Mouse (Mus musculus) liver, embryonic 16.5 days (tissue): ENCODE measurements around the gene Med26. TPM values are rescaled to one million over a fixed set of nuclear protein-coding genes. Genes with fewer than 3 reads are reported as not detected.

Experiments used
- ATAC-seq: fragments of 200-750 bp; cut with Nextera tagmentation; 2 replicates; pipeline ENCODE4 v1.8.0; 2017; ENCODE audit warnings: low read depth, mild to moderate bottlenecking, moderate number of reproducible peaks, moderate library complexity
- H3K27ac ChIP-seq: fragments of 300-500 bp; sonication (generic); 2 replicates; pipeline ENCODE4 v1.5.1; 2014; ENCODE audit warnings: mild to moderate bottlenecking, low read length
- H3K27me3 ChIP-seq: fragments of 300-500 bp; sonication (generic); 2 replicates; pipeline ENCODE4 v1.6.1; 2014; ENCODE audit warnings: low read depth, low read length, mixed read lengths; ENCODE audit not compliant: control insufficient read depth, insufficient read depth
- H3K36me3 ChIP-seq: fragments of 300-500 bp; sonication (generic); 2 replicates; pipeline ENCODE4 v1.6.1; 2014; ENCODE audit warnings: mild to moderate bottlenecking; ENCODE audit not compliant: control insufficient read depth, insufficient read depth
- H3K4me1 ChIP-seq: fragments of 300-500 bp; sonication (generic); 2 replicates; pipeline ENCODE4 v1.6.1; 2014; ENCODE audit warnings: low read depth, low read length, mixed read lengths; ENCODE audit not compliant: control insufficient read depth
- H3K4me2 ChIP-seq: fragments of 300-500 bp; sonication (generic); 2 replicates; pipeline ENCODE4 v1.6.1; 2014; ENCODE audit warnings: low read depth, low read length, mixed read lengths
- H3K4me3 ChIP-seq: fragments of 300-500 bp; sonication (generic); 2 replicates; pipeline ENCODE4 v1.5.1; 2014; ENCODE audit warnings: low read depth, mild to moderate bottlenecking, low read length
- H3K9ac ChIP-seq: fragments of 300-500 bp; sonication (generic); 2 replicates; pipeline ENCODE4 v1.6.1; 2014; ENCODE audit warnings: low read depth, low read length
- H3K9me3 ChIP-seq: fragments of 300-500 bp; sonication (generic); replicated peaks from 2 replicates; pipeline ENCODE4 v1.6.1; 2016; ENCODE audit warnings: low read length; ENCODE audit not compliant: control insufficient read depth
- WGBS: fragments of 180-500 bp; shearing (Covaris S2); extraction: QIAGEN DNeasy Blood & Tissue Kit; methylation state at CpG from one replicate; pipeline ENCODE4 v1.1.7; 2014; ENCODE audit not compliant: insufficient replicate concordance; 5-methylcytosine and 5-hydroxymethylcytosine counted together
- microRNA-seq: library from miRNA; unstranded; fragments of <30 nt; microRNA quantifications from one replicate; pipeline ENCODE4, GENCODE M21; 2016
- polyA plus RNA-seq: library from polyadenylated mRNA; unstranded; fragments of >200 nt; fragmentation: Nextera tagmentation; extraction: Ambion mirVana; gene quantifications from 2 replicates; pipeline ENCODE4 v1.2.1, GENCODE M21; 2015

Gene Med26
- polyA plus RNA-seq, 1 experiment from 2014 or later: 6.2 TPM

DNA sequence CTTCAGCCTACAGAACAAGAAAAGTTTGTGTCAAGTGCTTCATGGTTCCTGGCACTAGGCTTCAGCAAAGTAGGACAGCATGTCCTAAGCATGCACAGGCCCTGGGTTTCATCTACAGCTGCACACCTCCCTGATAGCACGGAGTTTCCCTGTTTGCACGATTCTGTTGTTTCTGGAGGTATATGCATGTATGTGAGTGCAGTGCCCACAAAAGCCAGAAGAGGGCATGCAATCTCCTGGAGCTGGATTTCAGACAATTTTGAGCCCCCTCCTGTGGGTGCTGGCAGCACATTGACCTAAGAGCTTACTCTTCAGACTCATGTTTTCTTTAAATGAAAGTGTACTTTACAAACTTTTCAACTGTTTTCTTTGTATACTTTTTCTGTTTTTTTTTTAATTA, 94.2 kb downstream of the Med26 start:
- H3K4me2 ChIP-seq: no peak overlapping the region
- H3K4me3 ChIP-seq: no peak overlapping the region
- no peak overlapping the region for H3K27ac ChIP-seq
- no peak overlapping the region for H3K9ac ChIP-seq
- peaks cover 2% of the 10 kb centered on the region; the same call in 1 of the 2 replicates for H3K9me3 ChIP-seq
- ATAC-seq: no peak
- 0 out of 2 replicates have a peak, but pooled peaks cover 4% of the 10 kb centered on the region for H3K4me1 ChIP-seq
- WGBS: 89% methylated on average over 2 of the region's 2 CpGs
- peaks cover 4% of the 10 kb centered on the region for H3K36me3 ChIP-seq
- H3K27me3 ChIP-seq: no peaks in the 10 kb centered on the region

GRCm38 (mm10) chr8:72451516-72451915, 96.6 kb downstream of the Med26 start:
- Histone ChIP-seq H3K4me3 (no peak overlapping the region), H3K27me3 (no peaks in the 10 kb centered on the region), H3K9me3 (peaks cover 2% of the 10 kb centered on the region; the same call in 1 of the 2 replicates), H3K36me3 (peaks cover 6% of the 10 kb centered on the region), H3K27ac (no peak overlapping the region), H3K4me2 (no peak overlapping the region), H3K4me1 (0 out of 2 replicates have a peak, but pooled peaks cover 4% of the 10 kb centered on the region), H3K9ac (no peak overlapping the region)
- WGBS: 51% methylated on average over 8 of the region's 8 CpGs
- ATAC-seq: peak; percentile 66

DNA sequence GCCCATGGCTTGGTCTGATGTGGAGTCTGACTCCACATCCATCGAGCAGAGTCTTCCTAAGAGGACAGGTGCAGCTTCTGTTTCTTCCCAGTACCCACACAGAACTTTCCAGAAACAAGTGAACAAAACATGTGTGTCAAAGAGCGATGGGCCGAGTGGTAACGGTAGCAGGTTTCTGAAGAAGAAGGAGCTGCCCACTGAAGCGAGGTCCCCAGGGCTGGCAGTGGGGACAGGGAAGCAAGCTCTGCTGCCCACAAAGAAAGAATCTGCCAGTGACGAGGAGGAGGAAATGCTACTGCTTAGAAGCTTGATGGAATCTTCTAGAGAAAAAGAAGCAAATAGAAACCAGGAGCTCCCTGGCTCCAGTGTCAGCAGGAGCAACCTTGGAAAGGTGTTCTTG, 103.0 kb downstream of the Med26 start:
- Histone ChIP-seq H3K4me3 (no peak overlapping the region), H3K9ac (no peak overlapping the region), H3K4me2 (no peak overlapping the region), H3K4me1 (peaks cover 6% of the 10 kb centered on the region), H3K9me3 (no peaks in the 10 kb centered on the region), H3K27ac (no peak overlapping the region), H3K27me3 (no peaks in the 10 kb centered on the region), H3K36me3 (0 out of 2 replicates have a peak, but pooled peaks cover 2% of the 10 kb centered on the region)
- ATAC-seq: no peak
- 76% methylated on average over 6 of the region's 6 CpGs for WGBS

Small RNA genes lying within 50 kb of the gene (microRNA-seq; reads per million reads assigned to microRNA genes)
- gene Gm28019: not detected
- 1.5 reads per million for gene Mir7068

Other genes starting within 250 kb of the Med26 start
- 5.8 and 6.0 TPM in 2 replicates for gene Gm10282, start 243.0 kb downstream of the Med26 start, polyA plus RNA-seq
- gene Klf2, start 229.2 kb downstream of the Med26 start, polyA plus RNA-seq: 1.8 and 2.0 TPM in 2 replicates
- gene Eps15l1, start 126.8 kb downstream of the Med26 start, polyA plus RNA-seq: 19.2 and 20.0 TPM in 2 replicates
- gene Calr3, start 104.4 kb downstream of the Med26 start, polyA plus RNA-seq: 0.54 and 0.74 TPM in 2 replicates
- gene 1700030K09Rik, start 104.4 kb downstream of the Med26 start, polyA plus RNA-seq: 3.4 and 3.5 TPM in 2 replicates
- 16.2 and 23.1 TPM in 2 replicates for gene Cherp, start 73.0 kb downstream of the Med26 start, polyA plus RNA-seq
- gene Slc35e1, start 55.7 kb downstream of the Med26 start, polyA plus RNA-seq: 3.0 and 3.5 TPM in 2 replicates
- 40.1 and 40.8 TPM in 2 replicates for gene Smim7, start 22.8 kb upstream of the Med26 start, polyA plus RNA-seq
- 2.6 and 4.5 TPM in 2 replicates for gene Tmem38a, start 23.8 kb upstream of the Med26 start, polyA plus RNA-seq
- gene Nwd1, start 98.4 kb upstream of the Med26 start, polyA plus RNA-seq: 0.05 TPM in 1 of 2 replicates, not detected in the other
- gene Sin3b, start 175.0 kb upstream of the Med26 start, polyA plus RNA-seq: 62.1 and 63.1 TPM in 2 replicates
- gene F2rl3, start 213.6 kb upstream of the Med26 start, polyA plus RNA-seq: 2.3 and 2.6 TPM in 2 replicates